Mouse (Mus musculus): ENCODE results near the gene Srcin1. TPM values are rescaled to one million over a fixed set of nuclear protein-coding genes. Genes with fewer than 3 reads are reported as not detected.

Gene Srcin1
- polyA plus RNA-seq, 1 experiment from 2014 or later = 7.0 TPM

DNA sequence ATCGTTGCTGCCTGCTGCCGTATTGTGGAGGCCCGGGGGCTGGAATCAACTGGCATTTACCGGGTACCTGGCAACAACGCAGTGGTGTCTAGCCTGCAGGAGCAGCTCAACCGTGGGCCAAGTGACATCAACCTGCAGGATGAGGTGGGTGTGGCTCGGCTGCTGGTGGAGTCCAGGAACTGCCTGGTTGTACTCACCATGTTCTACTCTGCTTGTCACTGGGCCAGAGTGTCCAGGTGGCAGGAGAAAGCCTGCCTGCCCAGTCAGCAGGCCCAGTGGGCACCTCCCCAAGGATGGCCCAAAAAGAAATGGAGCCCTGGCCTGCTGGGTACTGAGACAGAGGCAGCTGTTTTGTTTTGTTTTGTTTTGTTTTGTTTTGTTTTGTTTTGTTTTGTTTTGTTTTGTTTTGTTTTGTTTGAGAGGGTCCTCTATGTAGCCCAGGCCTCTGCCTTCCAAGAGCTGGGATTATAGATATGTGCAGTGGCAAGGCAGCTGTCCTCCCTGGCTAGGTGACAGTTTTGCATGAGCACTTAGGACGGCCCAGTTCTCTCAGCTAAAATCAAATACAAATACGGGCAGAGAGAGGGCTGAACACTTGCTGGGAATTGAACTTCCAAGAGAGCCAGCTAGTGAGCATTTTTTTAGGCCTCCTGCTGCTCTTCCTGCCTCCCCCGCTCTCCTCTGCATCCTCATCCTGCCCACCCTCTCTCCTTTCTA is 109.4 kb downstream of the Srcin1 start:
- 78% methylated on average over 10 of the region's 10 CpGs for WGBS
- H3K27me3 ChIP-seq = peaks cover 8% of the 10 kb centered on the region; the same call in 1 of the 2 replicates
- no peak overlapping the region for H3K4me3 ChIP-seq
- H3K9me3 ChIP-seq = no peaks in the 10 kb centered on the region
- H3K27ac ChIP-seq (replicated peaks) = no peak overlapping the region
- no peak overlapping the region for H3K9ac ChIP-seq
- H3K4me1 ChIP-seq (replicated peaks) = no peaks in the 10 kb centered on the region
- H3K4me2 ChIP-seq = no peak overlapping the region
- no peak for ATAC-seq (ENCODE audit: low read depth)
- peaks cover 82% of the 10 kb centered on the region for H3K36me3 ChIP-seq

DNA sequence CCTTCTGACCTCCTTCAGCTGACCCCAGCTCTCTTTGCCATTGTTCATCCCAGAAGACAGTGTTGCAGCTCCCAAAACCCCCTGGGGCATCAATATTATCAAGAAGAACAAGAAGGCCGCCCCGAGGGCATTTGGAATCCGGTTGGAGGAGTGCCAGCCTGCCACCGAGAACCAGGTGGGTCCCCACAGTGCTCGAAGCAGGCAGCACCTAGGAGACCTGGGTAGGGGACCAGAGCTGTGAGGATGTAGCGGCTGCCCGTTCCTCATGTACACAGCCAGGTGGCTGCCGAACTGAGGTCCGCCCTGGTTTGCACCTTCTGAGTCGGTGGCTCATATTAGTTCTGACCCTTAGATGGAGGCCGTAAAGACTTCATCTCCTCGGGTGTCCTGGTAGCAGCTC is 110.0 kb downstream of the Srcin1 start:
- Histone ChIP-seq H3K9me3 (no peaks in the 10 kb centered on the region), H3K27ac (replicated peaks) (no peak overlapping the region), H3K4me2 (no peak overlapping the region), H3K27me3 (peaks cover 12% of the 10 kb centered on the region; the same call in 1 of the 2 replicates), H3K36me3 (peaks cover 82% of the 10 kb centered on the region), H3K4me1 (replicated peaks) (no peaks in the 10 kb centered on the region), H3K9ac (no peak overlapping the region), H3K4me3 (no peak overlapping the region)
- WGBS = 83% methylated on average over 12 of the region's 12 CpGs
- ATAC-seq (ENCODE audit: low read depth) = no peak

DNA sequence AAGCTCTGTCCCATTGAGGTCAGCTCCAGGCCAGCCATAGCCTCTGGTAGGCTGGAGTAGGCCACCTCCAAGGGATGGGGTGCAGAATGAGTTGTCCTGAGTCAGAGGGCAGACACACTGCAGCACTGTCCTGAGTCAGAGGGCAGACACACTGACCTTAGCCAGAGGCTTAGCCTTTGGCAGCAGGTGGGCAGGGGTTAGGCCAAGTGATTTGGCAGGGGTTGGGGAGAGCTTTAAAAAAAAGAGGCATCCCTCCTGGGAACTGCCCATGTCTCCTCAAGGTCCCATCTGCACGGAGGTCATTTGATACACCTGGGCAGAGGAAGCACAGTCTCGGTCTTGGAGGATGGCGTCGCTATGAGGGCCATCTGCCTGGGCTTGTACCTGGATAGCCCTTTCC is 112.0 kb downstream of the Srcin1 start:
- H3K4me1 ChIP-seq (replicated peaks) = no peaks in the 10 kb centered on the region
- 88% methylated on average over 4 of the region's 4 CpGs for WGBS
- H3K27me3 ChIP-seq = peaks cover 12% of the 10 kb centered on the region; the same call in 1 of the 2 replicates
- no peak for ATAC-seq (ENCODE audit: low read depth)
- peaks cover 82% of the 10 kb centered on the region for H3K36me3 ChIP-seq
- H3K4me3 ChIP-seq = no peak overlapping the region
- H3K9ac ChIP-seq = no peak overlapping the region
- no peak overlapping the region for H3K27ac ChIP-seq (replicated peaks)
- H3K9me3 ChIP-seq = no peaks in the 10 kb centered on the region
- no peak overlapping the region for H3K4me2 ChIP-seq

DNA sequence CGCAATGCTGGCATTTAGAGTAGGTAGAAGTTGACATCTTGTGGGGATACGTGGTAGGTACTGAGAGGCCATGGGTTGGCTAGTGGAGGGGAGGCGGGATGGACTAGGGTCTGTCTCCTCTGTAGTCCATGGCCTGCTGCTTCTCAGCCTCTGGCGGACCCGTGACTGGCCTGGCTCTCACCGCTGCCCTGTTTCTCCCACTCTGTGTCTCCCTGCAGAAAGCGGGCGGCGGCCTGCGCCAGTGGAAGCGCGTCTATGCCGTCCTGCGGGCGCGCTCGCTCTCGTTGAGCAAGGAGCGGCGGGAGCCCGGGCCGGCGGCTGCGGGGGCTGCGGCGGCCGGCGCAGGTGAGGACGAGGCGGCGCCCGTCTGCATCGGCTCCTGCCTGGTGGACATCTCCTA is 112.8 kb downstream of the Srcin1 start:
- no peak for ATAC-seq (ENCODE audit: low read depth)
- Histone ChIP-seq H3K27me3 (peaks cover 12% of the 10 kb centered on the region; the same call in 1 of the 2 replicates), H3K4me3 (no peak overlapping the region), H3K9ac (no peak overlapping the region), H3K4me1 (replicated peaks) (no peaks in the 10 kb centered on the region), H3K4me2 (no peak overlapping the region), H3K36me3 (peaks cover 90% of the 10 kb centered on the region), H3K27ac (replicated peaks) (no peak overlapping the region), H3K9me3 (no peaks in the 10 kb centered on the region)
- 47% methylated on average over 32 of the region's 33 CpGs for WGBS

DNA sequence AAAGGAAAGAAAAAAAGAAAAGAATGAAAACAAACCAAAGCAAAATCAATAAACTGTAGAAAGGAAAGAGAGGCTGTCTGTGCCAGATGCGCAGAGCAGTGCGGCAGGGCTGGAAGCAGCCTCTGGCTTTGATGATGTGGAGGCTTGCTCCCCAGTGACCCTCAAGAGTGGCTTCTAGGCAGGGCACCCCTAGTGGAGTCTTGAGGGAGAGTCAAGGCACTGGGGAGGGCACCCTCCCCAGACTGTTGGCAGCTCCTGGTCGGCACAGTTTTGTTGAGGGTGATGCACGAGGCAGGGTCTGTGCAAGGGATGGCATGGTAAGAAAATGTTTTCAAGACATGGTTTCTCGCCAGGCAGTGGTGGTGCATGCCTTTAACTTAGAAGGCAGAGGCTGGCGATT is 113.4 kb downstream of the Srcin1 start:
- Histone ChIP-seq H3K4me3 (no peak overlapping the region), H3K9me3 (no peaks in the 10 kb centered on the region), H3K27me3 (peaks cover 12% of the 10 kb centered on the region; the same call in 1 of the 2 replicates), H3K4me2 (no peak overlapping the region), H3K27ac (replicated peaks) (no peak overlapping the region), H3K9ac (no peak overlapping the region), H3K36me3 (peaks cover 97% of the 10 kb centered on the region), H3K4me1 (replicated peaks) (no peaks in the 10 kb centered on the region)
- ATAC-seq (ENCODE audit: low read depth) = no peak
- whole genome bisulfite sequencing = 89% methylated on average over 6 of the region's 6 CpGs

DNA sequence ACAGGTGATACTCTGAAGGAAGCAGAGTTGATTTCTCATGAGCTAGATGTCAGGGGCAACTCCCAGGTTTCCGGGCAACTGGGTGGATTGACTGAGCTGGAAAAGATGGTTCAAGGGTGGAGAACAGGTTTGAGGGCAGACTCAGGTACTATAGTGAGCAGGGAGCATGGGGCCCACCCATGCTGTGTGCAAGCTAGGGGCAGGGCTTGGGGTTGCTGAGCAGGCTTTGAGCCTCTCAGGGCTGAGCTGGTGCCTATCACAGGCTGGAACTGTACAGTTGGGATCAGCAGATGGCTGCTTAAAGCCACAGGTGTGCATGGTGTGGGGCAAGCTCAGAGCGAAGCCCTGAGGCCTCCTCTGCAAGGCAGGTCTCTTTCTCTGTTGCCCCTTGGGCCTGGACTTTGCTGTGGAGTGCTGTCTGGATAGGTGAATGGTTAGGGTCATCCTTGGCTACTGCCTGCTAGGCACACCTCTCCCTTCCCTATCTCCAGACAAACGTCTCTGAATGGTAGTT is 114.6 kb downstream of the Srcin1 start:
- Histone ChIP-seq H3K27me3 (peaks cover 12% of the 10 kb centered on the region; the same call in 1 of the 2 replicates), H3K9me3 (no peaks in the 10 kb centered on the region), H3K4me1 (replicated peaks) (no peaks in the 10 kb centered on the region), H3K9ac (no peak overlapping the region), H3K36me3 (peaks cover 97% of the 10 kb centered on the region), H3K27ac (replicated peaks) (no peak overlapping the region), H3K4me3 (no peak overlapping the region), H3K4me2 (no peak overlapping the region)
- no peak for ATAC-seq (ENCODE audit: low read depth)
- 94% methylated on average over 3 of the region's 3 CpGs for WGBS

Other genes with a start within 250 kb of the Srcin1 start
- gene Gpr179, start 224.1 kb downstream of the Srcin1 start, polyA plus RNA-seq (2015; fragmentation: Nextera tagmentation; extraction: Ambion mirVana) = 0.43 and 0.66 TPM in 2 replicates
- 7.8 and 8.9 TPM in 2 replicates for gene Socs7, start 213.6 kb downstream of the Srcin1 start, polyA plus RNA-seq (2015; fragmentation: Nextera tagmentation; extraction: Ambion mirVana)
- 6.8 and 7.4 TPM in 2 replicates for gene Arhgap23, start 160.7 kb downstream of the Srcin1 start, polyA plus RNA-seq (2015; fragmentation: Nextera tagmentation; extraction: Ambion mirVana)
- 0.81 and 1.1 TPM in 2 replicates for gene 4933428G20Rik, start 75.8 kb downstream of the Srcin1 start, polyA plus RNA-seq (2015; fragmentation: Nextera tagmentation; extraction: Ambion mirVana)
- gene Epop, start 53.5 kb upstream of the Srcin1 start, polyA plus RNA-seq (2015; fragmentation: Nextera tagmentation; extraction: Ambion mirVana) = 3.6 and 4.1 TPM in 2 replicates
- gene Mllt6, start 87.2 kb upstream of the Srcin1 start, polyA plus RNA-seq (2015; fragmentation: Nextera tagmentation; extraction: Ambion mirVana) = 3.2 and 3.4 TPM in 2 replicates
- 32.9 and 40.5 TPM in 2 replicates for gene Cisd3, start 109.6 kb upstream of the Srcin1 start, polyA plus RNA-seq (2015; fragmentation: Nextera tagmentation; extraction: Ambion mirVana)
- gene Pcgf2, start 124.3 kb upstream of the Srcin1 start, polyA plus RNA-seq (2015; fragmentation: Nextera tagmentation; extraction: Ambion mirVana) = 20.4 and 22.6 TPM in 2 replicates
- gene Psmb3, start 127.2 kb upstream of the Srcin1 start, polyA plus RNA-seq (2015; fragmentation: Nextera tagmentation; extraction: Ambion mirVana) = 444 and 473 TPM in 2 replicates
- gene Pip4k2b, start 168.5 kb upstream of the Srcin1 start, polyA plus RNA-seq (2015; fragmentation: Nextera tagmentation; extraction: Ambion mirVana) = 3.7 and 4.4 TPM in 2 replicates
- gene Cwc25, start 190.4 kb upstream of the Srcin1 start, polyA plus RNA-seq (2015; fragmentation: Nextera tagmentation; extraction: Ambion mirVana) = 18.8 and 19.1 TPM in 2 replicates
- 0.67 TPM in 1 of 2 replicates, not detected in the other for gene 1700001P01Rik, start 199.7 kb upstream of the Srcin1 start, polyA plus RNA-seq (2015; fragmentation: Nextera tagmentation; extraction: Ambion mirVana)
- 351 and 415 TPM in 2 replicates for gene Rpl23, start 206.3 kb upstream of the Srcin1 start, polyA plus RNA-seq (2015; fragmentation: Nextera tagmentation; extraction: Ambion mirVana)
- 114 and 123 TPM in 2 replicates for gene Lasp1, start 222.8 kb upstream of the Srcin1 start, polyA plus RNA-seq (2015; fragmentation: Nextera tagmentation; extraction: Ambion mirVana)